Mouse (Mus musculus) regulatory T cell (primary cell): ENCODE results near the gene Jazf1.

Experiments used
- in situ Hi-C: fragments of 300-600 bp; cut with MboI, MseI; formaldehyde crosslinking; loops from one replicate; pipeline ENCODE4 v1.15.1; 2025; ENCODE audit warnings: high pct_unique_total_duplicates

The Jazf1 gene

GRCm38 (mm10) chr6:52956131-52956530 is 112.3 kb downstream of the Jazf1 start:
- in situ Hi-C loops, result no loop called here

DNA sequence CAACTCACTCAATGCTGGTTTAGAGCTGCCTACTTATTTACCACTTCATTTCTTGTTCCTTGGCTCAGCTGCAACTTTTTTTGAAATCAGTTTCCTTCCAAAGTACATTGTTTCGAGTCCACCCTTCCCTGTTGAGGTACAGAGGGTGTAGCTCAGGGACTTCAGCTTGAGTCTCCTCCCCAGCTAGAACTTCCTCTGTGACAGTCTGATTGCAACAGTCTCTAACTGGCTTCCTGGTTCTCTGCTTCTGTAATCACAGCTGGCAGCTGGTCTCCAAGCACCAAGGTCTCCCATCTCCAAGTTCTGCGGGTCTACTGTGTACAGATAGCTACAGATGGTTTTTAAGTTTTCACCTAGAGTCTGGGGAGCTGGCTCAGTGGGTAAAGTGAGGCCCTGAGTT is 113.1 kb downstream of the Jazf1 start:
- in situ Hi-C loops, result no loop called here

DNA sequence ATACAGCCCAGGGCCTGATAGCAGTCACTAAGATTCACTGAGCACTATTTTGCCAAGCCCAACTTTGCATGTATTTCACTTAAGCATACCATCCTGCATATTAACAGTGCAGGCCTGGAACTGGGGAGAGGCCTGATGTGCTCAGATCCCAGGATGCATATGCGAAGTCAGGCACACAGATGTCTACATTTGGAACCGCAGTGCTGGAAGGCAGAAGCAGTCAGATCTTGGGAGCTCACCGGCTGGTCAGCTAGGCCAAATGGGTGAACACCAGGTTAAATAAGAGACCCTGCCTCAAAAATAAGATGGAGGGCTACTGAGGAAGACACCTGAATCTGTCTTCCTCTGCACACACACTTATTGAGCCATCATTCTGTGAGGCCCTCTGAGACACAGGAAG is 113.6 kb downstream of the Jazf1 start:
- in situ Hi-C loops, result no loop called here

- in situ Hi-C loops, result no loop called here
Measured at GRCm38 (mm10) chr6:52954441-52954840, 114.0 kb downstream of the Jazf1 start.

GRCm38 (mm10) chr6:52952526-52952900 is 115.9 kb downstream of the Jazf1 start:
- in situ Hi-C loops, result no loop called here

DNA sequence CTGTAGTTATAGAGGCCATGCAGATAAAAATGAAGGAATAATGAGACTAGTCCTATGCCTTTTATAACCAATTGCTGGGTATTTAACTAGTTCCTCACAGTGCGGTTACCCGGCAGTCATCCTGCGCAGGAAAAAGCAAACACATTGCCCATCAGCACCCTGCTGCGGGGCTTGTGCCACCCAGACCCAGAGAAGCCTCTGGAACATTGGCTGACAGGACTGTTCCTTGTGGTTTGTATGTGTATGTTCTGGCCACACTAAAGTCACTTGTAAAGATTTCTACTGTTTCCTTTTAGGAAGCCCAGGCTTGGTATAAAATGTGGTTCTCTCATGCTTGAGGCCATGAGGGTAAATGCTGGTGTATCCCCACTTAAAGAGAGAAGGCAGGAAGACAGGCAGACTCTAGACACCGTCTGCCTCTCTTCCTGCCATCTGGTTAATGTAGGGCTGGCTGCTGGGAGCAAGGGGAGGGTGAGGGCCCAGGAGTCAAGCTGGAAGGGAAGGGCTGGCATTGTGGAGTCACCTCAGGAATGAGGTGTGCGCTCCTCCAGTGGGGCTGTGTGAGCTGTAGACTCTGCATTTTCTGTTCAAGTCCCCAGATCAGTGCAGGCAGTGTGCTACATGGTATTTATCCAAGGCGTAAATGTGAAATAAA is 116.4 kb downstream of the Jazf1 start:
- in situ Hi-C loops, result no loop called here

GRCm38 (mm10) chr6:52950371-52950770 is 118.1 kb downstream of the Jazf1 start:
- in situ Hi-C loops, result no loop called here

DNA sequence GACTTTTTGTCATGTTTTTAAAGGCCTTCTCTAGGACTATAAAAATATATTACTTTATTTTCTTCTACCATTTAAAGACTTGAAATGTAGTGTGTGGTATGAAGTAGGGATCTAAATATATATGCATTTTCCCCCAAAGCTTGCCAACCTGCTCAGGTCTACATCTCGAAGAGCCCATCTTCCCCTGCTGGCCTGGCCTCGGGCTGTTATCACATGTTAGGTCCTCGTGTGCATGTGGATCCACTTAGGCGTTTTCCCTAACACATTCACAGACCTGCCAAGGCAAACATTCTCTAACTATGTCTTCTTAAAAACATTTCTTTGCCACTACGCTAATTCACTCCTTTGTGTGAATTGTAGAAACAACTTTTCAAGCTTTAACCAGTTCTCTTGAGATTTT is 125.9 kb downstream of the Jazf1 start:
- in situ Hi-C loops, result no loop called here

- in situ Hi-C loops, result no loop called here
Measured at GRCm38 (mm10) chr6:52942101-52942500, 126.3 kb downstream of the Jazf1 start.

- in situ Hi-C loops, result no loop called here
Measured at GRCm38 (mm10) chr6:52937916-52938315, 130.5 kb downstream of the Jazf1 start.

DNA sequence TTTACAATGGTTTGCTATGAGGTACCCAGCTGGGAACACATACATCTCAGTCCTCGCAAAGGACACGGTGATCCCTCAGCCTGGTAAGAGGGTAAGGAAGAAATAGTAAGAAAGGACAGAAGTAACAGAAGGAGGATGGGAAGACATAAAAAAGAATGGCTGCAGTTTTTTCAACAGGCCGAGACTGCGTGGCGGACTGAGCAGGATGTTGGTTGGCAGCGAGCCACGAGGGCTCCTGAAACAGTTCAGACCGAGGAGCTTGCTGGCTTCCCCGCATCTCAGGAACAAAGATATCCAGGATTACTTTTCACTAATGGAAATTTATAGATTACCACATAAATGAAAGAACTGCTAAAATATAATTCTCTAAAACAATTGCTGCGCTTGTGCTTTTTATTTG is 131.4 kb downstream of the Jazf1 start:
- in situ Hi-C loops, result no loop called here

DNA sequence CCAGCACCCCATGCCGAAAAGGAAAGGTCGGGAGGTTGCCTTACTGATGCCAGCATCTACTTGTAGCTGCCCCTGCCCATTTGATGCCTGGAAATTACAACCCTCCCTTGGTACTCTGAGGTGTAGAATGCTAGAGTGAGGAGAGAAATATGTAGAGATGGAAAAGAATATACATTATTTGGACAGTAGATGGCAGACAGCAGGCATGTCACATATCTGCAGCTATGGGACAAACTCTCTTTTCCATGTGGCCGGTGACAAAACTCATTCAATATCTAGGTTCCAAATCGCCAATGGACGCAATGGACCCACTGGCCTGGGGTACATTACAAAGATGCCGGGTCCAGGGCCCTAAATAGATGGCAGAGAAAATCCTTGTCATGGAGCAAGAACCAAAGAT is 134.4 kb downstream of the Jazf1 start:
- in situ Hi-C loops, result no loop called here

- in situ Hi-C loops, result no loop called here
Measured at GRCm38 (mm10) chr6:52932603-52933178, 135.7 kb downstream of the Jazf1 start.

GRCm38 (mm10) chr6:52929358-52929757 is 139.1 kb downstream of the Jazf1 start:
- in situ Hi-C loops, result no loop called here

- in situ Hi-C loops, result no loop called here
Measured at GRCm38 (mm10) chr6:52926947-52927346, 141.5 kb downstream of the Jazf1 start.

DNA sequence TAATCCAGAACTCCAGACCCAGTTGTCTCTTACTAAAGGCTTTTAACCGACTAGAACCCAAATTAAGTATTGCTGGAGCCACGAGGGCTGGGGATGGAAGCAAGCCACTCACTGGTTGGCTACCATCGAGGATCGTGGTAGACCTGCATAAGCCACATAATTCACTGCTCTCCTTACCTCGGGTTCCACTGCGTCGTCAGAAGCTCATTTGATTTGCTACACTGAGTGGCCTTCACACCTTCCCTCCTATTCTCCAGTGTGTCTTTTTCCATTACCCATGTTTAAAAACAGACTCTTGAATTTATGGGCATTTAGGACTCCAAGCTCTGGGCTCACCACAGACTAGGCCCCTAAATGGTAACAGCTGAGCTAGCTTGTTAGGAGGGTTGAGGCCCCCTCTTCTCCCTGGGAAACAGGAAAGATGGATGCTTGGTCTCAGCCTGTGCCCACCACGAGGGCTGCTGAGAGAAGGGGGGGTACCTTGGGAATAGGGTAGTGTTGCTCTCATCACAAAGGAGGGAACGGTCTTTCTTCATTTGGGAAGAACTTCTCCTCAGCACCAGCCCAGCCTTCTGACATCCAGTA is 142.9 kb downstream of the Jazf1 start:
- in situ Hi-C loops, result no loop called here

GRCm38 (mm10) chr6:52921248-52921647 is 147.2 kb downstream of the Jazf1 start:
- in situ Hi-C loops, result loop anchor here (5.0 kb wide), 1 partner anchor 51 kb away; no protein-coding TSS in a partner anchor

GRCm38 (mm10) chr6:52920719-52921118 is 147.7 kb downstream of the Jazf1 start:
- in situ Hi-C loops, result loop anchor here (5.0 kb wide), 1 partner anchor 52 kb away; no protein-coding TSS in a partner anchor

GRCm38 (mm10) chr6:52919442-52919841 is 149.0 kb downstream of the Jazf1 start:
- in situ Hi-C loops, result loop anchor here (5.0 kb wide), 1 partner anchor 42 kb away; no protein-coding TSS in a partner anchor

DNA sequence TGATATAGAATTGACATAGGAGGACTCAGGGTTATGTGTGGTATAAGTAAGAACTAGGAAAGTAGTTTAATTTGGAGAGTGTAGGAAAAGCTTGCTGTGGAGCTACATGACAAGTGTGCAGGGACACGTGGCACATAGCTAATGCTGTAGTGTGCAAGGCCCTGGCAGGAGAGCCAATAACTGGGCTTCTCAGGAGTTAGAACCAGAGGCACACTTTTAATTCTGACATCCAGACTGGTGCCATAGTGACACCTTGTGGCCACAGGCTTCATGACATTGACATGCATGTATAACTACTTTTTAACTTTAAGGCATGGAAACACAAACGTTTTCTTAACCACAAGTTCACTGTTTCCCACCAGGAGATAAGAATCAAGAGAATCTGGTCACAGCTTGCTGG is 149.5 kb downstream of the Jazf1 start:
- in situ Hi-C loops, result loop anchor here (5.0 kb wide), 1 partner anchor 42 kb away; no protein-coding TSS in a partner anchor

- in situ Hi-C loops, result loop anchor here (5.0 kb wide), 1 partner anchor 40 kb away; no protein-coding TSS in a partner anchor
Measured at GRCm38 (mm10) chr6:52917471-52917870, 151.0 kb downstream of the Jazf1 start.

DNA sequence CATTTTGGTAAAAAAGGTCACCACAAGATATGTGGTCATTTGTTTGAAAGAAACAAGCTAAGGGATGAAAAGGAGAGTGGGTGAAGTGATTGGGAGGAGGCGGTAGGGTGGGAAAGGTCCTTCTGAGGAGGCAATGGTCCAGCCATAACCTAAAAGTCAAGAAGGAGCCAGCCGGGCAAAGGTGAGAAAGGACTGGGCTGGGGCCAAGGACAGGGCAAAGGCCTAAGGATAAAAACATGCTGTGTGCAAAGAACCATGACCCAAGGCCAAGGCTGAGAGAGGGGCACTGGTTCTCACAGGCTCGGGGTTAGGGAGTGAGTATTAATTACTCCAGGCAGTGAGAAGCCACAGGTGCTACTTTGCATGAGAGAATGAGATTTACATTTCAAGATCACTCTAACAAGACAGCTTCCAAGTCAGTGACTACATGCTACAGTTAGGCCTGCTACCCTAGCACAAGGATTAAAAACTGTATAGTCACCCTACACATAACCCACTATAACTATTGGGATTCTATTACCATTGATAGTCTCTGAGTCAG is 151.5 kb downstream of the Jazf1 start:
- in situ Hi-C loops, result loop anchor here (5.0 kb wide), 1 partner anchor 40 kb away; no protein-coding TSS in a partner anchor

DNA sequence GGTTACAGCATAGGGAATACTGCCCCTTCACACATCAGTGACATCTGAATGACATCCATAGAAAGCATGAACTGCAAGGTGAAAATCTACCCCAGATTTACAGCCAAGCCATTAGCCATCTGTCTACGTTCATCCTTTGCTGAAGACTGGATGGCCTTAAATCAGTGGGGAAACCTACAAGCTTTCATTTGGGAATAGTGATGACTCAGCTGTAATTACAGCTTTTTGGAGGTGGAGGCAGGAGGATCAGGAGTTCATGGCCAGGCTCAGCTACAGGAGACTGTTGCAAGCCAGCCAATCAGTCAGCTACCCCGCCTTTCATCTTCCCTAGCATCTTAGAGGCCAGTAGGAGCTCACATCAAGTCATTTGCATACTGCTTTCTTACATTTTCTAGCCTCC is 153.5 kb downstream of the Jazf1 start:
- in situ Hi-C loops, result loop anchor here (5.0 kb wide), 2 partner anchors 38 to 663 kb away; no protein-coding TSS in a partner anchor
